In genomic region chr7:66532596-66532995, GRCm38 (mm10) we compare ENCODE assay signal across 11 mouse cellular contexts.
"Had no signal": no experiment of that assay in that cellular context is flagged by ENCODE, and none has a peak within 500 bp of the region (broad histone marks: within the 10 kb centered on the region; RNA-seq: fewer than 3 reads in every experiment).

No protein-coding gene starts in this region.

- H3K4me1 ChIP-seq: liver, embryonic 13.5 days; midbrain, embryonic 15.5 days had no signal

- H3K27ac ChIP-seq: liver, embryonic 13.5 days; midbrain, embryonic 15.5 days had no signal

- H3K27me3 ChIP-seq: liver, embryonic 13.5 days; midbrain, embryonic 15.5 days had no signal

- H3K4me3 ChIP-seq: liver, embryonic 13.5 days; midbrain, embryonic 15.5 days had no signal

- DNase-seq: kidney, adult 18-20 months; kidney, adult 9 months; kidney, postnatal 14 days; kidney, postnatal 4 days; liver, embryonic 13.5 days; lung, adult 2 months; lung, postnatal 14 days; lung, postnatal 4 days; thymus, adult 18-20 months; thymus, postnatal 36 days had no signal

- H3K9me3 ChIP-seq: liver, embryonic 13.5 days; midbrain, embryonic 15.5 days had no signal

- H3K9ac ChIP-seq: liver, embryonic 13.5 days; midbrain, embryonic 15.5 days had no signal

- H3K36me3 ChIP-seq: liver, embryonic 13.5 days; midbrain, embryonic 15.5 days had no signal

- H3K4me2 ChIP-seq: liver, embryonic 13.5 days; midbrain, embryonic 15.5 days had no signal

- ATAC-seq: midbrain, embryonic 15.5 days had no signal
